Mouse (Mus musculus) thymus, adult 2 months (tissue): ENCODE results near the gene Tubb4a. TPM values are rescaled to one million over a fixed set of nuclear protein-coding genes. Genes with fewer than 3 reads are reported as not detected.

Experiments
- DNase-seq: peaks from one replicate; pipeline ENCODE4 v3.0.0; 2021
- H3K27ac ChIP-seq: fragments of 200-500 bp; 2 replicates; pipeline ENCODE4 v1.5.1; 2012; ENCODE audit warnings: low read length, control low read depth; ENCODE audit not compliant: control insufficient read depth, insufficient read depth
- H3K27me3 ChIP-seq: fragments of 200-500 bp; 2 replicates; pipeline ENCODE4 v1.6.1; 2012; ENCODE audit warnings: mild to moderate bottlenecking, low read length, moderate library complexity, mixed read lengths; ENCODE audit not compliant: control insufficient read depth, insufficient read depth
- H3K36me3 ChIP-seq: fragments of 200-500 bp; 2 replicates; pipeline ENCODE4 v1.6.1; 2012; ENCODE audit warnings: mild to moderate bottlenecking, low read length, moderate library complexity; ENCODE audit not compliant: control insufficient read depth, insufficient read depth
- H3K4me1 ChIP-seq: fragments of 200-500 bp; replicated peaks from 2 replicates; pipeline ENCODE4 v1.6.1; 2012; ENCODE audit warnings: low read length; ENCODE audit not compliant: control insufficient read depth, insufficient read depth
- H3K4me3 ChIP-seq: fragments of 200-500 bp; 2 replicates; pipeline ENCODE4 v1.5.1; 2012; ENCODE audit warnings: mild to moderate bottlenecking, low read length, control low read depth, moderate library complexity; ENCODE audit not compliant: control insufficient read depth, insufficient read depth
- CTCF ChIP-seq: fragments of 200-500 bp; IDR thresholded peaks from 2 replicates; pipeline ENCODE4 v1.5.1; 2012; ENCODE audit warnings: mild to moderate bottlenecking, control low read depth, low read length, moderate library complexity, borderline replicate concordance; ENCODE audit not compliant: control insufficient read depth, poor library complexity, insufficient read depth; ENCODE audit errors: extremely low read depth
- POLR2A ChIP-seq: fragments of 200-500 bp; IDR thresholded peaks from 2 replicates; pipeline ENCODE4 v1.6.1; 2012; ENCODE audit warnings: mild to moderate bottlenecking, low read length, control low read depth, moderate library complexity; ENCODE audit not compliant: control insufficient read depth, poor library complexity, insufficient read depth; ENCODE audit errors: extremely low read depth
- WGBS: fragments of 180-500 bp; shearing (Covaris S2); methylation state at CpG from one replicate; pipeline ENCODE4 v1.1.7; 2018; 5-methylcytosine and 5-hydroxymethylcytosine counted together
- polyA plus RNA-seq: library from polyadenylated mRNA; depleted of rRNA; stranded (reverse); fragments of >200 nt; gene quantifications from 2 replicates; pipeline ENCODE4 v1.2.3, GENCODE M21; 2012

Gene Tubb4a
- polyA plus RNA-seq, 1 experiment, result 5.5 TPM

- no peak for DNase-seq
- TF ChIP-seq CTCF (no peak), POLR2A (no peak)
- H3K4me3 ChIP-seq, result no peak overlapping the region
- H3K36me3 ChIP-seq, result no peaks in the 10 kb centered on the region
- H3K27me3 ChIP-seq, result no peaks in the 10 kb centered on the region
- WGBS, result 96% methylated on average over 1 of the region's 1 CpGs
- peaks cover 5% of the 10 kb centered on the region for H3K4me1 ChIP-seq
- H3K27ac ChIP-seq, result no peak overlapping the region
These were observed 22.4 kb upstream of the Tubb4a start for GRCm38 (mm10) chr17:57110005-57110404.

GRCm38 (mm10) chr17:57108666-57109171 lies 21.1 kb upstream of the Tubb4a start:
- Histone ChIP-seq H3K27ac (no peak overlapping the region), H3K36me3 (no peaks in the 10 kb centered on the region), H3K4me1 (peaks cover 14% of the 10 kb centered on the region), H3K4me3 (no peak overlapping the region), H3K27me3 (no peaks in the 10 kb centered on the region)
- WGBS, result 83% methylated on average over 5 of the region's 5 CpGs
- no peak for DNase-seq
- no peak for TF ChIP-seq POLR2A
- no peak for TF ChIP-seq CTCF

- no peak for DNase-seq
- 99% methylated on average over 7 of the region's 7 CpGs for WGBS
These were observed 20.6 kb upstream of the Tubb4a start for GRCm38 (mm10) chr17:57108040-57108665.

GRCm38 (mm10) chr17:57107064-57107463 lies 19.5 kb upstream of the Tubb4a start:
- no peak for TF ChIP-seq POLR2A
- no peak for TF ChIP-seq CTCF
- H3K36me3 ChIP-seq, result no peaks in the 10 kb centered on the region
- no peak overlapping the region for H3K4me3 ChIP-seq
- 94% methylated on average over 5 of the region's 5 CpGs for whole genome bisulfite sequencing
- H3K27ac ChIP-seq, result no peak overlapping the region
- peaks cover 18% of the 10 kb centered on the region for H3K4me1 ChIP-seq
- no peak for DNase-seq
- no peaks in the 10 kb centered on the region for H3K27me3 ChIP-seq

More at GRCm38 (mm10) chr17:57108040-57108665, 20.6 kb upstream of the Tubb4a start:
- Histone ChIP-seq H3K27ac (no peak overlapping the region), H3K4me3 (no peak overlapping the region), H3K4me1 (peaks cover 18% of the 10 kb centered on the region), H3K27me3 (no peaks in the 10 kb centered on the region), H3K36me3 (no peaks in the 10 kb centered on the region)
- no peak for TF ChIP-seq POLR2A
- TF ChIP-seq CTCF, result no peak

GRCm38 (mm10) chr17:57106035-57106368 lies 18.4 kb upstream of the Tubb4a start:
- Histone ChIP-seq H3K27ac (no peak overlapping the region), H3K27me3 (no peaks in the 10 kb centered on the region), H3K36me3 (no peaks in the 10 kb centered on the region), H3K4me1 (peaks cover 18% of the 10 kb centered on the region), H3K4me3 (peak overlapping the region; percentile 15; the same call in 1 of the 2 replicates)
- TF ChIP-seq CTCF (no peak), POLR2A (no peak)
- 51% methylated on average over 9 of the region's 9 CpGs for WGBS
- DNase-seq, result no peak

GRCm38 (mm10) chr17:57105181-57106034 lies 17.8 kb upstream of the Tubb4a start, which contains the start of gene Tnfsf9:
Gene Tnfsf9, plus strand, starts transcription at chr17:57105325.
- WGBS, result under 1% methylated on average over 58 of the region's 61 CpGs
- H3K4me3 ChIP-seq, result peak within 1 kb of the TSS; percentile 94
- H3K4me1 ChIP-seq, result peaks cover 18% of the 10 kb centered on the region
- no peak for TF ChIP-seq POLR2A
- TF ChIP-seq CTCF, result no peak
- DNase-seq, result peak; percentile 34
- no peak within 1 kb of the TSS for H3K27ac ChIP-seq
- no peaks in the 10 kb centered on the region for H3K36me3 ChIP-seq
- H3K27me3 ChIP-seq, result no peaks in the 10 kb centered on the region
